Mouse (Mus musculus) heart, postnatal 0 days (tissue): ENCODE measurements around the gene Gm20431. TPM values are rescaled to one million over a fixed set of nuclear protein-coding genes. Genes with fewer than 3 reads are reported as not detected.
A peak's percentile ranks its signal among the peaks of the same experiment; 100 is the strongest.

Experiments used
- ATAC-seq: fragments of 200-750 bp; cut with Nextera tagmentation; 2 replicates; pipeline ENCODE4 v1.8.0; 2017; ENCODE audit warnings: low read depth, moderate number of reproducible peaks, moderate library complexity; ENCODE audit not compliant: insufficient read depth
- DNase-seq: peaks from one replicate; pipeline ENCODE4 v3.0.0-alpha.2; 2016; ENCODE audit warnings: low spot score
- H3K27ac ChIP-seq: fragments of 300-500 bp; sonication (generic); 2 replicates; pipeline ENCODE4 v1.5.1; 2014; ENCODE audit warnings: low read depth, mild to moderate bottlenecking
- H3K27me3 ChIP-seq: fragments of 300-500 bp; sonication (generic); 2 replicates; pipeline ENCODE4 v1.6.1; 2014; ENCODE audit warnings: low read length, mixed read lengths; ENCODE audit not compliant: control insufficient read depth, insufficient read depth
- H3K36me3 ChIP-seq: fragments of 300-500 bp; sonication (generic); replicated peaks from 2 replicates; pipeline ENCODE4 v1.6.1; 2014; ENCODE audit warnings: low read length, mixed read lengths; ENCODE audit not compliant: control insufficient read depth, insufficient read depth
- H3K4me1 ChIP-seq: fragments of 300-500 bp; sonication (generic); 2 replicates; pipeline ENCODE4 v1.6.1; 2014; ENCODE audit warnings: antibody characterized with exemption; ENCODE audit not compliant: control insufficient read depth, insufficient read depth
- H3K4me2 ChIP-seq: fragments of 300-500 bp; sonication (generic); 2 replicates; pipeline ENCODE4 v1.6.1; 2014; ENCODE audit warnings: low read depth, mild to moderate bottlenecking, low read length, moderate library complexity
- H3K4me3 ChIP-seq: fragments of 300-500 bp; sonication (generic); 2 replicates; pipeline ENCODE4 v1.5.1; 2014; ENCODE audit warnings: low read depth, low read length
- H3K9ac ChIP-seq: fragments of 300-500 bp; sonication (generic); replicated peaks from 2 replicates; pipeline ENCODE4 v1.6.1; 2014; ENCODE audit warnings: low read depth, low read length, mixed read lengths
- H3K9me3 ChIP-seq: fragments of 300-500 bp; sonication (generic); replicated peaks from 2 replicates; pipeline ENCODE4 v1.6.1; 2016; ENCODE audit warnings: low read length; ENCODE audit not compliant: control insufficient read depth
- CTCF ChIP-seq: IDR thresholded peaks from 2 replicates; pipeline ENCODE4 v1.5.1; 2016; ENCODE audit warnings: antibody characterized with exemption, control low read depth, low read depth
- EP300 ChIP-seq: IDR thresholded peaks from 2 replicates; pipeline ENCODE4 v1.6.1; 2016; ENCODE audit warnings: antibody characterized with exemption, low read depth
- WGBS: fragments of 180-500 bp; shearing (Covaris S2); extraction: QIAGEN DNeasy Blood & Tissue Kit; methylation state at CpG from one replicate; pipeline ENCODE4 v1.1.7; 2014; 5-methylcytosine and 5-hydroxymethylcytosine counted together
- polyA plus RNA-seq: library from polyadenylated mRNA; unstranded; fragments of >200 nt; fragmentation: Nextera tagmentation; extraction: Ambion mirVana; gene quantifications from 2 replicates; pipeline ENCODE4 v1.2.1, GENCODE M21; 2015
- total RNA-seq: library from RNA; depleted of rRNA; stranded (reverse); fragments of >200 nt; gene quantifications from 2 replicates; pipeline ENCODE4 v1.2.3, GENCODE M21; 2014; ENCODE audit warnings: low replicate concordance

Gm20431 gene
- total and polyA plus RNA-seq, 2 experiments from 2014 or later, result 5.1 to 5.8 TPM

GRCm38 (mm10) chr2:167688126-167688497 lies 26.8 kb upstream of the Gm20431 start:
- no peak for TF ChIP-seq EP300
- no peak for TF ChIP-seq CTCF
- no peak overlapping the region for H3K9ac ChIP-seq
- 37% methylated on average over 12 of the region's 12 CpGs for WGBS
- H3K4me1 ChIP-seq, result peaks cover 12% of the 10 kb centered on the region; the same call in 1 of the 2 replicates
- ATAC-seq (no peak), DNase-seq (no peak)
- peak overlapping the region; percentile 95 for H3K4me2 ChIP-seq
- H3K4me3 ChIP-seq, result peak overlapping the region; percentile 73
- no peaks in the 10 kb centered on the region for H3K27me3 ChIP-seq
- no peaks in the 10 kb centered on the region for H3K36me3 ChIP-seq
- no peak overlapping the region for H3K27ac ChIP-seq
- H3K9me3 ChIP-seq, result no peaks in the 10 kb centered on the region

GRCm38 (mm10) chr2:167687651-167688101 lies 26.4 kb upstream of the Gm20431 start:
- DNase-seq, result no peak
- H3K9ac ChIP-seq, result no peak overlapping the region
- H3K36me3 ChIP-seq, result no peaks in the 10 kb centered on the region
- peaks cover 12% of the 10 kb centered on the region; the same call in 1 of the 2 replicates for H3K4me1 ChIP-seq
- H3K4me2 ChIP-seq, result no peak overlapping the region
- no peaks in the 10 kb centered on the region for H3K9me3 ChIP-seq
- no peak overlapping the region for H3K27ac ChIP-seq
- no peaks in the 10 kb centered on the region for H3K27me3 ChIP-seq
- H3K4me3 ChIP-seq, result no peak overlapping the region
- no peak for TF ChIP-seq CTCF
- no peak for TF ChIP-seq EP300
- no peak for ATAC-seq
- 63% methylated on average over 11 of the region's 11 CpGs for WGBS

GRCm38 (mm10) chr2:167687250-167687586 lies 25.9 kb upstream of the Gm20431 start:
- H3K4me2 ChIP-seq, result no peak overlapping the region
- ATAC-seq (no peak), DNase-seq (no peak)
- peaks cover 12% of the 10 kb centered on the region; the same call in 1 of the 2 replicates for H3K4me1 ChIP-seq
- TF ChIP-seq CTCF (no peak), EP300 (no peak)
- no peak overlapping the region for H3K4me3 ChIP-seq
- 95% methylated on average over 4 of the region's 4 CpGs for WGBS
- H3K9me3 ChIP-seq, result no peaks in the 10 kb centered on the region
- no peaks in the 10 kb centered on the region for H3K27me3 ChIP-seq
- no peak overlapping the region for H3K27ac ChIP-seq
- no peak overlapping the region for H3K9ac ChIP-seq
- H3K36me3 ChIP-seq, result no peaks in the 10 kb centered on the region

GRCm38 (mm10) chr2:167686382-167687249 lies 25.3 kb upstream of the Gm20431 start:
- no peak for TF ChIP-seq EP300
- TF ChIP-seq CTCF, result no peak
- 82% methylated on average over 16 of the region's 16 CpGs for whole genome bisulfite sequencing
- Histone ChIP-seq H3K4me2 (no peak overlapping the region), H3K4me1 (peaks cover 11% of the 10 kb centered on the region; the same call in 1 of the 2 replicates), H3K4me3 (no peak overlapping the region), H3K36me3 (no peaks in the 10 kb centered on the region), H3K27me3 (no peaks in the 10 kb centered on the region), H3K9me3 (no peaks in the 10 kb centered on the region), H3K9ac (no peak overlapping the region), H3K27ac (no peak overlapping the region)
- DNase-seq, result no peak
- ATAC-seq, result no peak

- WGBS, result 75% methylated on average over 3 of the region's 3 CpGs
- no peaks in the 10 kb centered on the region for H3K36me3 ChIP-seq
- DNase-seq (no peak), ATAC-seq (no peak)
- H3K4me1 ChIP-seq, result peaks cover 6% of the 10 kb centered on the region; the same call in 1 of the 2 replicates
- no peak overlapping the region for H3K27ac ChIP-seq
- H3K27me3 ChIP-seq, result no peaks in the 10 kb centered on the region
- no peak for TF ChIP-seq EP300
- TF ChIP-seq CTCF, result no peak
- H3K9ac ChIP-seq, result no peak overlapping the region
- H3K4me3 ChIP-seq, result no peak overlapping the region
- no peak overlapping the region for H3K4me2 ChIP-seq
- H3K9me3 ChIP-seq, result no peaks in the 10 kb centered on the region
Measured at GRCm38 (mm10) chr2:167685865-167686264, 24.6 kb upstream of the Gm20431 start.
